Mouse (Mus musculus): Measurements from ENCODE around the gene Adamts17. TPM values are rescaled to one million over a fixed set of nuclear protein-coding genes. Genes with fewer than 3 reads are reported as not detected.

Gene Adamts17
- polyA plus RNA-seq, 1 experiment from 2014 or later = 4.6 TPM

GRCm38 (mm10) chr7:67062571-67062970 lies 223.0 kb downstream of the Adamts17 start:
- H3K9ac ChIP-seq = no peak overlapping the region
- H3K4me1 ChIP-seq = no peaks in the 10 kb centered on the region
- H3K4me3 ChIP-seq (replicated peaks) = no peak overlapping the region
- no peaks in the 10 kb centered on the region for H3K36me3 ChIP-seq
- WGBS = 84% methylated on average over 2 of the region's 2 CpGs
- ATAC-seq (replicated peaks; ENCODE audit: low FRiP score) = no peak
- H3K27me3 ChIP-seq = no peaks in the 10 kb centered on the region
- no peak overlapping the region for H3K27ac ChIP-seq
- H3K9me3 ChIP-seq (replicated peaks) = no peaks in the 10 kb centered on the region
- H3K4me2 ChIP-seq = no peak overlapping the region

GRCm38 (mm10) chr7:67064627-67065305 lies 225.2 kb downstream of the Adamts17 start:
- no peaks in the 10 kb centered on the region for H3K9me3 ChIP-seq (replicated peaks)
- H3K4me3 ChIP-seq (replicated peaks) = no peak overlapping the region
- 74% methylated on average over 10 of the region's 10 CpGs for WGBS
- H3K4me1 ChIP-seq = no peaks in the 10 kb centered on the region
- H3K9ac ChIP-seq = no peak overlapping the region
- H3K27me3 ChIP-seq = no peaks in the 10 kb centered on the region
- no peak overlapping the region for H3K4me2 ChIP-seq
- H3K27ac ChIP-seq = no peak overlapping the region
- H3K36me3 ChIP-seq = no peaks in the 10 kb centered on the region
- no peak for ATAC-seq (replicated peaks; ENCODE audit: low FRiP score)

- WGBS = 88% methylated on average over 4 of the region's 4 CpGs
- H3K9me3 ChIP-seq (replicated peaks) = no peaks in the 10 kb centered on the region
- no peak overlapping the region for H3K9ac ChIP-seq
- H3K27me3 ChIP-seq = no peaks in the 10 kb centered on the region
- no peak overlapping the region for H3K4me2 ChIP-seq
- H3K36me3 ChIP-seq = no peaks in the 10 kb centered on the region
- no peak overlapping the region for H3K27ac ChIP-seq
- no peak for ATAC-seq (replicated peaks; ENCODE audit: low FRiP score)
- H3K4me1 ChIP-seq = no peaks in the 10 kb centered on the region
- H3K4me3 ChIP-seq (replicated peaks) = no peak overlapping the region
Measured at GRCm38 (mm10) chr7:67065631-67066030, 226.1 kb downstream of the Adamts17 start.

GRCm38 (mm10) chr7:67072015-67072685 lies 232.6 kb downstream of the Adamts17 start:
- no peak overlapping the region for H3K4me2 ChIP-seq
- WGBS = 65% methylated on average over 10 of the region's 10 CpGs
- no peak overlapping the region for H3K4me3 ChIP-seq (replicated peaks)
- no peak for ATAC-seq (replicated peaks; ENCODE audit: low FRiP score)
- no peaks in the 10 kb centered on the region for H3K27me3 ChIP-seq
- no peak overlapping the region for H3K9ac ChIP-seq
- H3K9me3 ChIP-seq (replicated peaks) = no peaks in the 10 kb centered on the region
- no peaks in the 10 kb centered on the region for H3K4me1 ChIP-seq
- H3K27ac ChIP-seq = no peak overlapping the region
- no peaks in the 10 kb centered on the region for H3K36me3 ChIP-seq

- no peak overlapping the region for H3K9ac ChIP-seq
Measured at GRCm38 (mm10) chr7:67082751-67083150, 243.2 kb downstream of the Adamts17 start.

GRCm38 (mm10) chr7:67087759-67088158 lies 248.2 kb downstream of the Adamts17 start:
- no peaks in the 10 kb centered on the region for H3K27me3 ChIP-seq
- ATAC-seq (replicated peaks; ENCODE audit: low FRiP score) = no peak
- no peaks in the 10 kb centered on the region for H3K4me1 ChIP-seq
- H3K27ac ChIP-seq = no peak overlapping the region
- no peak overlapping the region for H3K4me2 ChIP-seq
- 52% methylated on average over 6 of the region's 6 CpGs for WGBS
- H3K4me3 ChIP-seq (replicated peaks) = no peak overlapping the region
- H3K36me3 ChIP-seq = no peaks in the 10 kb centered on the region
- no peak overlapping the region for H3K9ac ChIP-seq
- no peaks in the 10 kb centered on the region for H3K9me3 ChIP-seq (replicated peaks)

More at GRCm38 (mm10) chr7:67082751-67083150, 243.2 kb downstream of the Adamts17 start:
- WGBS = 85% methylated on average over 10 of the region's 10 CpGs
- H3K27me3 ChIP-seq = no peaks in the 10 kb centered on the region
- no peak for ATAC-seq (replicated peaks; ENCODE audit: low FRiP score)
- no peaks in the 10 kb centered on the region for H3K36me3 ChIP-seq
- no peak overlapping the region for H3K4me2 ChIP-seq
- no peak overlapping the region for H3K27ac ChIP-seq
- H3K4me3 ChIP-seq (replicated peaks) = no peak overlapping the region
- no peaks in the 10 kb centered on the region for H3K9me3 ChIP-seq (replicated peaks)
- no peaks in the 10 kb centered on the region for H3K4me1 ChIP-seq

GRCm38 (mm10) chr7:67097096-67097495 lies 257.6 kb downstream of the Adamts17 start:
- H3K4me2 ChIP-seq = no peak overlapping the region
- WGBS = 88% methylated on average over 2 of the region's 2 CpGs
- 0 out of 2 replicates have a peak, but pooled peaks cover 3% of the 10 kb centered on the region for H3K4me1 ChIP-seq

GRCm38 (mm10) chr7:67101418-67101973 lies 262.0 kb downstream of the Adamts17 start:
- Histone ChIP-seq H3K4me2 (no peak overlapping the region), H3K4me1 (0 out of 2 replicates have a peak, but pooled peaks cover 3% of the 10 kb centered on the region), H3K4me3 (replicated peaks) (no peak overlapping the region), H3K27me3 (no peaks in the 10 kb centered on the region), H3K36me3 (no peaks in the 10 kb centered on the region), H3K27ac (no peak overlapping the region), H3K9ac (no peak overlapping the region), H3K9me3 (replicated peaks) (no peaks in the 10 kb centered on the region)
- ATAC-seq (replicated peaks; ENCODE audit: low FRiP score) = no peak
- 65% methylated on average over 3 of the region's 3 CpGs for WGBS

More at GRCm38 (mm10) chr7:67097096-67097495, 257.6 kb downstream of the Adamts17 start:
- H3K9me3 ChIP-seq (replicated peaks) = no peaks in the 10 kb centered on the region
- no peak overlapping the region for H3K27ac ChIP-seq
- no peak overlapping the region for H3K9ac ChIP-seq
- ATAC-seq (replicated peaks; ENCODE audit: low FRiP score) = no peak
- no peaks in the 10 kb centered on the region for H3K36me3 ChIP-seq
- H3K27me3 ChIP-seq = no peaks in the 10 kb centered on the region
- H3K4me3 ChIP-seq (replicated peaks) = no peak overlapping the region

GRCm38 (mm10) chr7:67110551-67111159 lies 271.1 kb downstream of the Adamts17 start:
- Histone ChIP-seq H3K36me3 (no peaks in the 10 kb centered on the region), H3K4me3 (replicated peaks) (no peak overlapping the region), H3K4me2 (no peak overlapping the region), H3K9ac (no peak overlapping the region), H3K27me3 (no peaks in the 10 kb centered on the region), H3K9me3 (replicated peaks) (no peaks in the 10 kb centered on the region), H3K4me1 (0 out of 2 replicates have a peak, but pooled peaks cover 6% of the 10 kb centered on the region), H3K27ac (no peak overlapping the region)
- ATAC-seq (replicated peaks; ENCODE audit: low FRiP score) = 0 out of 2 replicates have a peak, but pooled peaks have one; percentile 29
- 71% methylated on average over 12 of the region's 12 CpGs for WGBS

GRCm38 (mm10) chr7:67112495-67113216 lies 273.1 kb downstream of the Adamts17 start:
- 0 out of 2 replicates have a peak, but pooled peaks cover 6% of the 10 kb centered on the region for H3K4me1 ChIP-seq
- 45% methylated on average over 14 of the region's 14 CpGs for WGBS
- H3K4me2 ChIP-seq = no peak overlapping the region
- H3K4me3 ChIP-seq (replicated peaks) = no peak overlapping the region
- ATAC-seq (replicated peaks; ENCODE audit: low FRiP score) = no peak
- H3K27me3 ChIP-seq = no peaks in the 10 kb centered on the region
- no peak overlapping the region for H3K27ac ChIP-seq
- H3K9me3 ChIP-seq (replicated peaks) = no peaks in the 10 kb centered on the region
- H3K36me3 ChIP-seq = no peaks in the 10 kb centered on the region
- no peak overlapping the region for H3K9ac ChIP-seq

GRCm38 (mm10) chr7:67114056-67114455 lies 274.5 kb downstream of the Adamts17 start:
- WGBS = 92% methylated on average over 3 of the region's 3 CpGs
- ATAC-seq (replicated peaks; ENCODE audit: low FRiP score) = no peak
- Histone ChIP-seq H3K9me3 (replicated peaks) (no peaks in the 10 kb centered on the region), H3K9ac (no peak overlapping the region), H3K4me1 (0 out of 2 replicates have a peak, but pooled peaks cover 6% of the 10 kb centered on the region), H3K27ac (no peak overlapping the region), H3K27me3 (no peaks in the 10 kb centered on the region), H3K36me3 (no peaks in the 10 kb centered on the region), H3K4me3 (replicated peaks) (no peak overlapping the region), H3K4me2 (no peak overlapping the region)

Measured in kidney, embryonic 15.5 days (tissue).